Mouse (Mus musculus): ENCODE measurements at regions not wholly inside any gene's neighbourhood (a gene's known extent, or its start where the extent isn't known, plus 50 kb on each side); places are given as distances from the start of the nearest gene placed in this dataset.

GRCm38 (mm10) chr19:14668512-14669181, 70.8 kb upstream of the Tle4 start:
- 40% methylated on average over 4 of the region's 4 CpGs for WGBS
- Histone ChIP-seq H3K9me3 (ENCODE audit: control insufficient read depth, low read length) (no peaks in the 10 kb centered on the region), H3K27me3 (replicated peaks; ENCODE audit: control insufficient read depth, insufficient read depth, low read length) (no peaks in the 10 kb centered on the region), H3K9ac (ENCODE audit: low read depth, low read length) (no peak overlapping the region), H3K36me3 (ENCODE audit: control insufficient read depth, insufficient read depth, low read length) (no peaks in the 10 kb centered on the region), H3K4me3 (ENCODE audit: low read depth, low read length) (no peak overlapping the region), H3K27ac (ENCODE audit: low read depth, low read length) (no peak overlapping the region), H3K4me1 (replicated peaks; ENCODE audit: control insufficient read depth, insufficient read depth, low read length) (no peaks in the 10 kb centered on the region), H3K4me2 (no peak overlapping the region)
- ATAC-seq (replicated peaks; ENCODE audit: low FRiP score) (no peak), DNase-seq (ENCODE audit: low spot score) (no peak)

- no peak for DNase-seq (ENCODE audit: low spot score)
- Histone ChIP-seq H3K4me3 (ENCODE audit: low read depth, low read length) (no peak overlapping the region), H3K4me2 (no peak overlapping the region), H3K36me3 (ENCODE audit: control insufficient read depth, insufficient read depth, low read length) (no peaks in the 10 kb centered on the region), H3K27me3 (replicated peaks; ENCODE audit: control insufficient read depth, insufficient read depth, low read length) (no peaks in the 10 kb centered on the region), H3K4me1 (replicated peaks; ENCODE audit: control insufficient read depth, insufficient read depth, low read length) (no peaks in the 10 kb centered on the region), H3K27ac (ENCODE audit: low read depth, low read length) (no peak overlapping the region), H3K9ac (ENCODE audit: low read depth, low read length) (no peak overlapping the region), H3K9me3 (ENCODE audit: control insufficient read depth, low read length) (no peaks in the 10 kb centered on the region)
- no peak for ATAC-seq (replicated peaks; ENCODE audit: low FRiP score)
- WGBS = 68% methylated on average over 3 of the region's 3 CpGs
These were observed 67.0 kb upstream of the Tle4 start for GRCm38 (mm10) chr19:14664682-14665417.

DNA sequence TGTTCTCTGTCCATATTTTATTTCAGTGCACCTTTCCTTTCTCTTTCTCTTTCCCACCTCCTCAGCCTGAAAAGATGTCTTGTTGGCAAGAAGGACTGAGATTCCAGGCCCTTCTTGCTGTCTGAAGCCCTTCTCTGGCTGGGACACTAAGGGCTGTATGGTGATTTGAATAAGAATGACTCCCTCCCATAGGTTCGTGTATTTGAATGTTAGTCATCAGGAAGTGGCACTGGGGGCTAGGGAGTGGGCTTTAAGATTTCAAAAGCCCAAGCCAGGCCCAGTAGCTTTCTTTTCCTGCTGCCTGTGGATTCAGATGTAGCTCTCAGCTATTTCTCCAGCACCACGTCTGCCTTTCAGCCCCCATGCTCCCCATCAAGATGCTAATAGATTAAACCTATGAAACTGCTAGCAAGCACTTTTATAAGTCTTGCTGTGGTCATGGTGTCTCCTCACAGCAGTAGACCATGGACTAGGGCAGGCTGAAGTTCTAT, 66.3 kb upstream of the Tle4 start:
- 67% methylated on average over 2 of the region's 2 CpGs for WGBS
- Histone ChIP-seq H3K4me3 (ENCODE audit: low read depth, low read length) (no peak overlapping the region), H3K9me3 (ENCODE audit: control insufficient read depth, low read length) (no peaks in the 10 kb centered on the region), H3K36me3 (ENCODE audit: control insufficient read depth, insufficient read depth, low read length) (no peaks in the 10 kb centered on the region), H3K4me1 (replicated peaks; ENCODE audit: control insufficient read depth, insufficient read depth, low read length) (no peaks in the 10 kb centered on the region), H3K27ac (ENCODE audit: low read depth, low read length) (no peak overlapping the region), H3K9ac (ENCODE audit: low read depth, low read length) (no peak overlapping the region), H3K27me3 (replicated peaks; ENCODE audit: control insufficient read depth, insufficient read depth, low read length) (no peaks in the 10 kb centered on the region), H3K4me2 (no peak overlapping the region)
- DNase-seq (ENCODE audit: low spot score) = no peak
- no peak for ATAC-seq (replicated peaks; ENCODE audit: low FRiP score)

- H3K9me3 ChIP-seq (ENCODE audit: control insufficient read depth, low read length) = no peaks in the 10 kb centered on the region
- no peak for ATAC-seq (replicated peaks; ENCODE audit: low FRiP score)
- no peaks in the 10 kb centered on the region for H3K27me3 ChIP-seq (replicated peaks; ENCODE audit: control insufficient read depth, insufficient read depth, low read length)
- H3K36me3 ChIP-seq (ENCODE audit: control insufficient read depth, insufficient read depth, low read length) = no peaks in the 10 kb centered on the region
- no peak overlapping the region for H3K4me3 ChIP-seq (ENCODE audit: low read depth, low read length)
- H3K4me2 ChIP-seq = no peak overlapping the region
- H3K4me1 ChIP-seq (replicated peaks; ENCODE audit: control insufficient read depth, insufficient read depth, low read length) = no peaks in the 10 kb centered on the region
- no peak overlapping the region for H3K9ac ChIP-seq (ENCODE audit: low read depth, low read length)
- 68% methylated on average over 4 of the region's 4 CpGs for WGBS
- no peak for DNase-seq (ENCODE audit: low spot score)
- no peak overlapping the region for H3K27ac ChIP-seq (ENCODE audit: low read depth, low read length)
These were observed 65.5 kb upstream of the Tle4 start for GRCm38 (mm10) chr19:14663350-14663749.

- 30% methylated on average over 4 of the region's 4 CpGs for WGBS
- Histone ChIP-seq H3K4me3 (ENCODE audit: low read depth, low read length) (no peak overlapping the region), H3K9me3 (ENCODE audit: control insufficient read depth, low read length) (no peaks in the 10 kb centered on the region), H3K36me3 (ENCODE audit: control insufficient read depth, insufficient read depth, low read length) (no peaks in the 10 kb centered on the region), H3K4me1 (replicated peaks; ENCODE audit: control insufficient read depth, insufficient read depth, low read length) (0 out of 2 replicates have a peak, but pooled peaks cover 6% of the 10 kb centered on the region), H3K27me3 (replicated peaks; ENCODE audit: control insufficient read depth, insufficient read depth, low read length) (no peaks in the 10 kb centered on the region), H3K9ac (ENCODE audit: low read depth, low read length) (no peak overlapping the region), H3K27ac (ENCODE audit: low read depth, low read length) (no peak overlapping the region), H3K4me2 (no peak overlapping the region)
- ATAC-seq (replicated peaks; ENCODE audit: low FRiP score) (peak; percentile 43; the same call in 1 of the 2 replicates), DNase-seq (ENCODE audit: low spot score) (no peak)
These were observed 61.9 kb upstream of the Tle4 start for GRCm38 (mm10) chr19:14659725-14660124.

GRCm38 (mm10) chr19:14658479-14658878, 60.6 kb upstream of the Tle4 start:
- no peak for ATAC-seq (replicated peaks; ENCODE audit: low FRiP score)
- H3K4me3 ChIP-seq (ENCODE audit: low read depth, low read length) = no peak overlapping the region
- no peaks in the 10 kb centered on the region for H3K9me3 ChIP-seq (ENCODE audit: control insufficient read depth, low read length)
- no peak for DNase-seq (ENCODE audit: low spot score)
- no peak overlapping the region for H3K9ac ChIP-seq (ENCODE audit: low read depth, low read length)
- WGBS = 67% methylated on average over 2 of the region's 2 CpGs
- no peak overlapping the region for H3K27ac ChIP-seq (ENCODE audit: low read depth, low read length)
- no peaks in the 10 kb centered on the region for H3K36me3 ChIP-seq (ENCODE audit: control insufficient read depth, insufficient read depth, low read length)
- no peak overlapping the region for H3K4me2 ChIP-seq
- 0 out of 2 replicates have a peak, but pooled peaks cover 6% of the 10 kb centered on the region for H3K4me1 ChIP-seq (replicated peaks; ENCODE audit: control insufficient read depth, insufficient read depth, low read length)
- H3K27me3 ChIP-seq (replicated peaks; ENCODE audit: control insufficient read depth, insufficient read depth, low read length) = no peaks in the 10 kb centered on the region

DNA sequence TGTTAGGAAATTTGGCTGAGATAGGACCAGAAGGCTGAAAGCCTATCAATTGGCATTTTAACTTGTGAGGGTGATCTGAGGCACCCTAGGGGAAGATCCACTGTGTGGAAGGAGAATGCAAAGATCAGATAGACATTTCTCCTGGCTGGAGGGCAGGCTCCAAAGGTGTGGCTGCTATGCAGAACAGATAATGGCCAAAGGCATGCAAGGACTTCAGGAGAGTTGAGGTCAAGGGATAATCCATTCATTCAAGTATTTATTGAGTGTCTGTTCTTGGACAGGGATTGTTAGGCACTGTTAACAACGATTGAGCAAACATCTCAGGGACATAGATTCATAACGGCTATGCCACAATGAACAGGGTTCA, 58.2 kb upstream of the Tle4 start:
- Histone ChIP-seq H3K9ac (ENCODE audit: low read depth, low read length) (no peak overlapping the region), H3K9me3 (ENCODE audit: control insufficient read depth, low read length) (no peaks in the 10 kb centered on the region), H3K4me1 (replicated peaks; ENCODE audit: control insufficient read depth, insufficient read depth, low read length) (0 out of 2 replicates have a peak, but pooled peaks cover 6% of the 10 kb centered on the region), H3K4me2 (no peak overlapping the region), H3K27me3 (replicated peaks; ENCODE audit: control insufficient read depth, insufficient read depth, low read length) (no peaks in the 10 kb centered on the region), H3K4me3 (ENCODE audit: low read depth, low read length) (no peak overlapping the region), H3K27ac (ENCODE audit: low read depth, low read length) (no peak overlapping the region), H3K36me3 (ENCODE audit: control insufficient read depth, insufficient read depth, low read length) (no peaks in the 10 kb centered on the region)
- ATAC-seq (replicated peaks; ENCODE audit: low FRiP score) = no peak
- 61% methylated on average over 2 of the region's 2 CpGs for WGBS
- no peak for DNase-seq (ENCODE audit: low spot score)

GRCm38 (mm10) chr19:14655302-14656021, 57.6 kb upstream of the Tle4 start:
- H3K9ac ChIP-seq (ENCODE audit: low read depth, low read length) = no peak overlapping the region
- no peaks in the 10 kb centered on the region for H3K9me3 ChIP-seq (ENCODE audit: control insufficient read depth, low read length)
- ATAC-seq (replicated peaks; ENCODE audit: low FRiP score) (no peak), DNase-seq (ENCODE audit: low spot score) (no peak)
- 0 out of 2 replicates have a peak, but pooled peaks cover 6% of the 10 kb centered on the region for H3K4me1 ChIP-seq (replicated peaks; ENCODE audit: control insufficient read depth, insufficient read depth, low read length)
- 53% methylated on average over 5 of the region's 5 CpGs for WGBS
- H3K4me2 ChIP-seq = no peak overlapping the region
- no peaks in the 10 kb centered on the region for H3K27me3 ChIP-seq (replicated peaks; ENCODE audit: control insufficient read depth, insufficient read depth, low read length)
- H3K36me3 ChIP-seq (ENCODE audit: control insufficient read depth, insufficient read depth, low read length) = no peaks in the 10 kb centered on the region
- no peak overlapping the region for H3K27ac ChIP-seq (ENCODE audit: low read depth, low read length)
- H3K4me3 ChIP-seq (ENCODE audit: low read depth, low read length) = no peak overlapping the region

Measured in liver, embryonic 11.5 days (tissue).